Mouse (Mus musculus) frontal cortex, adult (tissue): ENCODE measurements around the gene Cntnap5c.

ENCODE experiments used
- ATAC-seq: cut with Nextera tagmentation; 2 replicates; pipeline ENCODE4 v1.9.2; 2017; ENCODE audit warnings: mild to moderate bottlenecking, moderate library complexity, mixed read lengths; ENCODE audit not compliant: low TSS enrichment

The Cntnap5c gene

GRCm38 (mm10) chr17:58003322-58003721 lies 234.0 kb downstream of the Cntnap5c start:
- ATAC-seq, result no peak

- ATAC-seq, result no peak
Observed at GRCm38 (mm10) chr17:58004491-58004890, 235.1 kb downstream of the Cntnap5c start.

DNA sequence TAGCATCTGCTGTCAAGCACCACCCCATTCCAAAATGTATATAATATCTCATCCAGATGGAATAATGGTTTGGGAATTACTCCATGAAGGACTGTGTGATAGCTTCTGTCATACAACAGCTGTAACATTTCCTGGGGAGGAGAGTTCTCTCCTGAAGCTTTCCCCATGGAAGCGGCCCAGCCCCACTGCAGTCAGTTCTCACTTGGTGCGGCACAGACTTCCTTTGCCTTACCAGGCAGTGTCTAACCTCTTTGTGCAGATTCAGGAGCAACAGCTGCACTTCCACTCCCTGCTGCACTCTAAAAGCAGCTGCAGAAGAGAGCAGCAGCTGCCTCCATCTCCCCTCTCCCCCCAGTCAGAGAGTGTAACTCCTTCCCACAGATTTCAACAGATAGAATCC lies 271.8 kb downstream of the Cntnap5c start:
- no peak for ATAC-seq

- ATAC-seq, result no peak
Observed at GRCm38 (mm10) chr17:58045149-58045548, 275.8 kb downstream of the Cntnap5c start.

- no peak for ATAC-seq
Observed at GRCm38 (mm10) chr17:58069912-58070311, 300.5 kb downstream of the Cntnap5c start.

GRCm38 (mm10) chr17:58082676-58083075 lies 313.3 kb downstream of the Cntnap5c start:
- ATAC-seq, result no peak

- no peak for ATAC-seq
Observed at GRCm38 (mm10) chr17:58104505-58104904, 335.1 kb downstream of the Cntnap5c start.

GRCm38 (mm10) chr17:58107901-58108300 lies 338.5 kb downstream of the Cntnap5c start:
- no peak; the same call in 1 of the 2 replicates for ATAC-seq

GRCm38 (mm10) chr17:58108335-58108734 lies 339.0 kb downstream of the Cntnap5c start:
- peak; percentile 93 for ATAC-seq

GRCm38 (mm10) chr17:58187171-58187570 lies 417.8 kb downstream of the Cntnap5c start:
- peak; percentile 100 for ATAC-seq

DNA sequence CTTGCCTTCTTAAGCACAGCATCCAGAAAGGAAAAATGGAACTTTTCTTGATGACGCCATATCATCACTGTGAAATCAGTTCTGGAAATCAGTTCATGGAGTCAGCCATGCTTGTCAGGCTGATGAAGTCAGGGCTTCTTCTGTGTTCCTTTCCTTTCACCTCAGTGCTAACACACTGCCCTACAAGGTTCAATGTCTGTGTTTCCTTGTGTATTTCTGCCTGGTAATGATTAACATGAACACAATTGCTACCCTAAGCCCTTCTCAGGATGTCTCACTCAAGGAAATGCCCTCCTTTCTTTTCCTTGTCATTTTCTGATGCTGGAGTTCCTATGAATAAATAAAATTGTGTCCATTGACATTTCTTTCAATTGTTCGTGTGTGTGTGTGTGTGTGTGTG lies 431.8 kb downstream of the Cntnap5c start:
- ATAC-seq, result no peak

- ATAC-seq, result no peak
Observed at GRCm38 (mm10) chr17:58268058-58268457, 498.7 kb downstream of the Cntnap5c start.

GRCm38 (mm10) chr17:58351310-58351709 lies 581.9 kb downstream of the Cntnap5c start:
- peak; percentile 90 for ATAC-seq

GRCm38 (mm10) chr17:58356224-58356623 lies 586.9 kb downstream of the Cntnap5c start:
- no peak for ATAC-seq

DNA sequence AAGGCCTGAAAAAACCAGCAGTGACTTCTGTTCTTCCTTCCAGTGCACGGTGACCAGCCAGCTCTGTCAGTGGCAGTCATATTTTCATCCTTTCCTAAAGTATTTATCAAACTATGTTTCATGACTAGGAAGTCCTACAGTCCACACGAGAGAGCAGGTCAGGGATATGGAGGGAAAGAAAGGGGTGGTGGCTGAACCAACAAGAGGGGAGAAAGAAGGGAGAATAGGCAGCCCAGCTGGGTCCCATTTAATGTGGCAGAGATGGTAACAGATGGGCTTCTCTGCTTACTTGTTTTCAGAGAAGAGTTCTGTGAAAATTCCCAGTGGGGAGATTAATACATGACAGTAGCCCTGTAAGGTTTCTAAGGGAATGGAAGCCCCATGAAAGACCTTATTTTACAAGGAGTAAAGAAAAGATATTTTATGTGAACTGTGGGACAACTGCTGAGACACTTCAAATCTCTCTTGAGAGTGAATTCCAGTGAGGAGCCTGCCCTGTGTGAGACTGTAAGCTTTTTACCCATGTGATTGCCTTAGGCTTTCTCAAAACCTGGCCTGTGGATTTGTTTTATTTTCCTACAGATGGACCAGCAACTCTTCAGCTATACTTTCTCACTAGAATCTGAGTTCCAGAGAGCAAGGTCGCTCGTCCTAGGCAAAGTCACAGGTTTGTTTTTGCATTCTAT lies 594.4 kb downstream of the Cntnap5c start:
- no peak for ATAC-seq

- no peak for ATAC-seq
Observed at GRCm38 (mm10) chr17:58370089-58370488, 600.7 kb downstream of the Cntnap5c start.

GRCm38 (mm10) chr17:58407769-58408168 lies 638.4 kb downstream of the Cntnap5c start:
- ATAC-seq, result peak; percentile 62

DNA sequence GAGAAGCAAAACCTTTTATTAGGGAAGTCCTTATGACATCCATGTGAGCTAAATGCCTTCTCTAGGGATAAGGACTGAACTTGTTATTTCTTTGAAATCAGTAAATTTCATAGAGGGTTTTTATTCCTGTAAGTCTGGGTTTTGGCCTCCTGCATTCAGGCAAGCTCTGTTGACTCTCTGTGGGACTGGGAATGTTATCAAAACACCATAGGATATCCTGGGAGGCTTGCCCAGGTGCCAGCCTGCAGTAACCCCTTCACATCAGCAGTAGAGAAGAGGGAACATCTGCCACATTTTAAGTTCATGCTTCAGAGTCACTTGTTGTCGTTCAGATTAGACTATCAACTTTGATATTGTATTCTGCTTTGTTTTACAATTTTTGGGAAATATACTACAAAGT lies 639.4 kb downstream of the Cntnap5c start:
- no peak for ATAC-seq

DNA sequence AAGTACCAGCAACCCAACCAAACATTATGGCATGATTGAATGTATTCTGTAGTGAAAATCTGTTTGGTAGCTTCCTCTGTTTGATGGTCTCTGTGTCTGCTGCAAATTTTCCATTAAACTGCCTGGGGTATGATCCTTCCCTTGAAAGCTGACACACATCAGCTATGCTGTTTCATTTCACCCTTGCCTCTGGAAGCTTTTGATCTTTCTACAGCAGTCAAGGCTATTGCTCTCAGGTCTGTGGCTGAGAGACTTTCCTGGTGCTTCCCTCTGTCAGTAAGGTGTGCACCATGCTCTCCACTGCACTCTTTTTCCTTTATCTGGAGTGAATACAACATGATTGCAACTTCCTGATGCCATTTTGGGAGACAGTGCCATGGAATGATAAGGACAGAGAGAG lies 668.1 kb downstream of the Cntnap5c start:
- ATAC-seq, result no peak
